Mouse (Mus musculus) telencephalon, adult 2 months (tissue): ENCODE measurements around the gene Pigo.
"Not testable (repeated sequence)": the region's sequence is repeated elsewhere in the genome, so short reads cannot be mapped to it uniquely, and the experiment has no call there.

ENCODE experiments used
- DNase-seq: peaks from one replicate; pipeline ENCODE4 v3.0.0-alpha.2; 2011; ENCODE audit warnings: low read depth, low spot score

Pigo gene

GRCm38 (mm10) chr4:43002756-43003439 is 22.7 kb downstream of the Pigo start:
- DNase-seq: no peak

GRCm38 (mm10) chr4:43001272-43001671 is 24.3 kb downstream of the Pigo start:
- no peak for DNase-seq

- peak; percentile 99 for DNase-seq
Observed at GRCm38 (mm10) chr4:43000141-43000986, 25.3 kb downstream of the Pigo start, which contains the start of gene Vcp. Gene Vcp, minus strand, starts transcription at chr4:43000507.

- DNase-seq: peak; percentile 50
Observed at GRCm38 (mm10) chr4:42999451-43000140, 26.0 kb downstream of the Pigo start.

- DNase-seq: no peak
Observed at GRCm38 (mm10) chr4:42998022-42998421, 27.6 kb downstream of the Pigo start.

GRCm38 (mm10) chr4:42988296-42988695 is 37.3 kb downstream of the Pigo start:
- no peak for DNase-seq

- DNase-seq: not testable (repeated sequence)
Observed at GRCm38 (mm10) chr4:42980467-42980866, 45.2 kb downstream of the Pigo start.

GRCm38 (mm10) chr4:42978062-42978461 is 47.6 kb downstream of the Pigo start:
- DNase-seq: no peak

- no peak for DNase-seq
Observed at GRCm38 (mm10) chr4:42973868-42974267, 51.8 kb downstream of the Pigo start.

GRCm38 (mm10) chr4:42972952-42973351 is 52.7 kb downstream of the Pigo start:
- DNase-seq: no peak

GRCm38 (mm10) chr4:42969304-42969703 is 56.3 kb downstream of the Pigo start, which contains the start of gene 1700022I11Rik:
Gene 1700022I11Rik, plus strand, starts transcription at chr4:42969604.
- DNase-seq: no peak
